Mouse (Mus musculus) mouse trophoblast stem cell (cell line): Measurements from ENCODE around the gene Efr3b.

Experiments
- in situ Hi-C, 2 experiments: fragments of 300-500 bp; cut with MseI, MboI; formaldehyde crosslinking; loops; 2 replicates in 1 of 2; 3 replicates in 1 of 2; pipeline ENCODE4 v1.15.1; 2025

Gene Efr3b

DNA sequence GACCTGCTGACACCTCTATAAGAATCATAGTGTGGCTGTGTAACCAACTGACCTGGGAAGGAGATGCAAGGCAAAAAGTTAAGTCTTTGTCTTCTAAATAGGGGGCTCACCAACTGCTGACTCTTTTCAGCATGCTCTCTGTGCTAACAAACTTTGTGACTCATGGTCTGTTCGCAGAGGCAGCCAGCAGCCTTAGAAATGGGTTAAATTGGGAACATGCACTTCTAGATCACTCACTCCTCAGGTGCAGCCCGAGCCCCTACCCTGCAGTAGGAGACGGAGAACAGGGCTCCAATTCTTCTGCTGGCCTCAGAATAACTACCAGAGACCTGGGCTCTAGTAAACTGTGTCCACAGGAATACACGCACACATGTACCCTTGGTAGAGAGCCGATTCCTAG lies 1.2 kb downstream of the Efr3b start:
- in situ Hi-C loops = no loop called here

- in situ Hi-C loops = no loop called here
Measured at GRCm38 (mm10) chr12:4036157-4036556, 2.6 kb downstream of the Efr3b start.

DNA sequence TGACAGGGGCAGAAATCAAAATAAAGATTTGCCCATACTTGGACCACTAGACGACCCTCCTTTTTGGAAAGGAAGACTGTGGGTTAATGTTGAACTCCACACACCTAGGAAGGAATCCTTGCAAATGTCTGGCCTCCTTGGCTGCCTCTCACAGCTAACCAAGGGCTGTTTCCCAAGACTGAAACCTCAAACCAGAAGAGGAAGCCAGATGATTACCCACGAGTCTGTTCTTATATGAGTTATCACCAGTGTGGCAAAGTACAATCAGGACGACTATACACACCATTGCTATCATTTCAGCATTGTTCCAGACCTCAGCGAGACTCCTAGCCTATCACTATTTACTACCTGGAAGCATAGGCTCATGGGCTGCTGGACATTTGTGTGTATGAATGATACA lies 9.7 kb downstream of the Efr3b start:
- in situ Hi-C loops = no loop called here

DNA sequence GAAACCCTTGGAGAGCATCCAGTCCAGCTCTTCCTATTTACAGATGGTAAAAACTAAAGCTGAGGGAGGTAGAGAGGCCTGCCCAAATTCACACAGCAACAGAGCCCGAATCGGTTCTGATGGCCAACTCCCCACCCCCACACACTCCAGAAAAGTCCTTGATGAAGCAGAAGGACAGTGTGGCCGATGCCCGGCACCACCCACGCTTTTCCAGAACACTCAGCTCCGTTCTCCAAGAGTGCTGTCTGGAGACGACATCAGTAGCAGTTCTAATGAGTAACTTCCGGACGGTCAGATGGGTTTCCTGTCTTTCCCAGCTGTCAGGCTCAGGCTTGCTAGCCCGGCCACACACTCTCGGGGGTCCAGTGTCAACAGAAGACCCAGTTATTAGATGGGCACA lies 10.2 kb downstream of the Efr3b start:
- in situ Hi-C loops = no loop called here

DNA sequence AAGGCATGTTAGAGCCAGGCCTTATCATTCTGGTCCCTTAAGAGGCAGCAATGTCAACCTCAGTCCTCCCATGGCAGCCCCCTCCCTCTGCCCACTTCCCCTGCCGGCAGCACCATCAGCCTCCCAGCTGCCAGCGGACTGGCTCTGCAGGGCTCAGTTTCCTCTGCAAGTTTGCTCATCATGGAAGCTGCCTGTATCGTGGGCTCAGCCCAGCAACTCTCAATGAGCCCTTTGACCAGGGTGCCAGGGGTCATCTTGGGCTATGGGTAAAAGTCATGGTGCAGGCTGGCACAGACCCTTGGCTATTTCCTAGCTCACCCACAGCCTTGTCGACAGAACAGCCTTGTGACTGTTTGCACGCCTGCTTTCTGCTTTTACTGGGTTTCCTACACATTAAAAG lies 14.4 kb downstream of the Efr3b start:
- in situ Hi-C loops = no loop called here

GRCm38 (mm10) chr12:4023501-4023900 lies 15.2 kb downstream of the Efr3b start:
- in situ Hi-C loops = no loop called here

GRCm38 (mm10) chr12:4022845-4023244 lies 15.9 kb downstream of the Efr3b start:
- in situ Hi-C loops = no loop called here

DNA sequence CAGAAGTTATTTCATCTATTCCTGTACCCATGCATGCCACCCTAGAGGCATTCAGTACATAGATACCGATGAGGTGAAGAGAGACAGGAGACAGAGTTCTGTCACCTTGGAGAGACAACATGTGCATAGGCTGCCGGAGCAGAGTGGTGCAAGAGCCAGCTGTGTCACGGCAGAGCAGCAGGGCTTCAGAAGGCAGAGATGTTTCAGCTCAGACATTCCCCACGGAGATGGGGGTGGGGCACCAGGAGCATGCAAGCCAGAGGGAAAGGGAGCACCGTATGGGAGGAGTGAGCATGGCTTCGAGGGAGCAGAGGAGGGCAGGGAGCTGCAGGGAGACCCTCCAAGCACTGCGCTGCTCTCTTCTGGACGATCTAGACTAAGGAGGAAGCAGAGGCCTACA lies 18.2 kb downstream of the Efr3b start:
- in situ Hi-C loops = no loop called here

DNA sequence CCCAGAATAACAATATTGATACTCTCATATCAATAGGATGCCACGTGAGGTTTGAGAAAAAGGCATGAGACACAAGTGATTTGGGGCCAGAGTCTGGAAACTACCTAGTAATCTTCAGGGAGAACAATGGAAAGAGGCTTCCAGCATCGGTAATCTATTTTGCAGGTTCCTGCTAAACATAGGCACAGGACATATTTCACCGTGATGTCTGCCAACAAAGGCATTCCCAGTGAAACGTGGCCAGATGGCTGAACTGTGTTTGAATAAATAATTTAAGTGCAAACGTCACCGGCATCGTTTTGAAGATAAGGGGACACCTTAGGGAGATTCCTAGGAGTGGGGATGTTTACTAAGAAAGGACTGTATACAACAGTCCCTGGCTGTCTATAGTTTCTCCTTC lies 22.4 kb downstream of the Efr3b start:
- in situ Hi-C loops = no loop called here

DNA sequence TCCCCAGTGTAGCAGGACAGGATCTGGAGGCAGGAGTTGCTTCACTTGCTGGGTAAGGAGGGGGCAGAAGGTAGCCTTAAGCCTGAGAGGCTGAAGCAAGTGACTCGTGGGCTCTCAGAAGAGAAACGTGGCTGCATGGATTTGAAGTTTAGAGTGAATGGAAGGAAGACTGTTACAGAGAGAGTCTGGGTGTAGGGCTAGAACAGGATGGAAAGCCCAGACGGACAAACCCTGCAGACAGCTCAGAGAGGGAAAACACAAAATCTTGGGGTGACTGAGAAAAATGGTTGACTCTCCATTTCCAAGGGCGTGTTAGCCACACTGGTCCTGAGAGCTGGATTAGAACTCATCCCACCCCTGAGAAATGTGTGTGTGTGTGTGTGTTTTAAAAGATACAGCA lies 23.0 kb downstream of the Efr3b start:
- in situ Hi-C loops = no loop called here

- in situ Hi-C loops = no loop called here
Measured at GRCm38 (mm10) chr12:4015255-4015654, 23.5 kb downstream of the Efr3b start.

GRCm38 (mm10) chr12:4011715-4012114 lies 27.0 kb downstream of the Efr3b start:
- in situ Hi-C loops = no loop called here

GRCm38 (mm10) chr12:4011301-4011700 lies 27.4 kb downstream of the Efr3b start:
- in situ Hi-C loops = no loop called here

DNA sequence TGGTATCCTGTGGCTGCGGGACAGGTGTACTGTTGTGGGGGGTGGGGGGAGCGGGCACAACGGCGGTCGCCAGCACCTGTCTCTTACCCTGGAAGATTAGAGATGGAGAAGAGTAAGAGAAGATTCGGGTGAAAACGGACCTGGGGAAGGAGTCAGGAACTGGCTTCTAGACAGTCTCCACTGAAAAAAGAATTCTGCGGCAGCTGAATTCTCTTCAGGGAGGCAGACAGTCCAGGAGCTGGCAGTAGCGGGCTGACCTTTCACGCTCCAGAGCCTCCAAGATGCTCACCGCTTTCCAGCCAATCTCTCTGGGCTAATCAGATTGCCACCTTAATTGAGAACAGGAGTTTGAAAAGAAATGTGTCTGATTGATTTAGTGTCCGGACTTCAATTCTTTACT lies 30.0 kb downstream of the Efr3b start:
- in situ Hi-C loops = no loop called here

DNA sequence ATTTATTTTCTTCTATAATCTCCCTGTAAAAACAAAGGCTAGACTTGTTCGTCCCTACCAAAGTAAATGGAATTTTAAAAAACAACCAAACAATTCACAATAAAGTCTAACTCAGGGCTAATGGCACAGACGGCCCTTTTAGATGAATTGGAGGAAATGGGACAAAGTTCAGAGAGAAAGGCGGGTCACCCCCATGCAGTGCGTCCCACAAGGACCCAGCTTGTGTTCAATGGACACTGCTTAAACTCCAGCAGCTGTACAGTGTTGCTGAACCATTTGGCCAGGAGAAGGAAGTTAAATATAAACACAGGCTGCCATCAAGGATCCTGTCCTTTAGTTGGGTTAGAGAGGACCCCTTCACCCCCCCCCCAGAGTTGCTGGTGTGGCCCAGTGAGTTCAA lies 30.9 kb downstream of the Efr3b start:
- in situ Hi-C loops = no loop called here

DNA sequence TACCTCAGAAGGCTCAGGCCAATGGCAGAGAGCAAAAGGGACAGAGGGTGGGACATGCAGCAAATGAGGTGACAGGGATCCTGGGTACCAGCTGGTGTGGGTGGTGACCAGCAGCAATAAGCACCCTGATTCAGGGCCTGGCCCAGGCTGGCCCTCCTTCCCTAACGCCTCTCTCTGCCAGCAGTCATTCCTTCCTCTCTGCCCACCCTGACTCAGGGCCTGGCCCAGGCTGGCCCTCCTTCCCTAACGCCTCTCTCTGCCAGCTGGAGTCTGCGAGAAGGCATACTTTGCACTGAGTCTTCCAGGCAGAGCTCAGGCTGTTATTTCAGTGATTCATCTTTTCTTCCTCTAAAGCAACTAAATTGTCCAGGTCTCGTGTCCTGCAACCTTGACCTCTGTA lies 31.5 kb downstream of the Efr3b start:
- in situ Hi-C loops = no loop called here

DNA sequence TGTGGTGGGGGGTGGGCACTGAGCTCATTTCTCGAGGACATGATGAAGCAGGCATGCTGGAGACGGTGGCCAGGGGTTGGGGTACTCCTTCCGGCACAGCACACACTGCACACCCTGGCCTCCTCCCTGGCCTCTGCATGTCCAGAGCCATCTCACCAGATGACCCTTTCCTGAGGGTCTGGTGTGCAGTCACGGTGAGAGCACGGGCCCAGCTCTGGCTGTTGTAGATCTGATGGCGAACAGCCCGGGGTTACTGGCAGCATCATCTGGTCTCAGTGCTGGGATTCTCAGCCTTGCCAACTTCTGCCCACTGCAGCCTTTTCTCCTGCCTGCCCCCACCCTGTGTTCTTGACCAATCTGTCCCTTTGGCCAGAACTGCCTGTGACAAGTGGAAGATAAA lies 32.6 kb downstream of the Efr3b start:
- in situ Hi-C loops = no loop called here

- in situ Hi-C loops = no loop called here
Measured at GRCm38 (mm10) chr12:4004648-4005047, 34.1 kb downstream of the Efr3b start.

GRCm38 (mm10) chr12:4000406-4000805 lies 38.3 kb downstream of the Efr3b start:
- in situ Hi-C loops = no loop called here

- in situ Hi-C loops = no loop called here
Measured at GRCm38 (mm10) chr12:3996749-3997148, 42.0 kb downstream of the Efr3b start.

GRCm38 (mm10) chr12:3991047-3991446 lies 47.7 kb downstream of the Efr3b start:
- in situ Hi-C loops = no loop called here

- in situ Hi-C loops = no loop called here
Measured at GRCm38 (mm10) chr12:3989943-3990342, 48.8 kb downstream of the Efr3b start.

DNA sequence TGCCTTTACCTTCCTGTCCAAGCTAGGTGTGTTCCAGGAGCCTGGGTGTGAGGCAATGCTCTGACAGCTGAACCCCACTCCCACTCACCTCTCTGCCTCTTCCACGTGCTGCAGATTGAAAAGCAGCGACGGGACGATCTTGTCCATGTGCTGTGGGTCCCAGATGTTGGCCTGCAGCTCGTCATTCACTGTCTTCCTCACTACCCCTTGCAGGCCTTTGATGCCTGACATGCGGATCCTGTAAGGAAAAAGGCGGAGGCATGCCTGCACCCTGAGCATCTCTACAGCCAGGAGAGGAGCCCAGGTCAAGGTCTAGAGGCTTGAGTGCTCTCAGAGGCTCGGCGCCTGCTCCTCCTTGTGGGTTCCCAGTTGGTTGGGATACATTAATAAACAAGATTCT lies 54.3 kb downstream of the Efr3b start:
- in situ Hi-C loops = loop anchor here (5.0 kb wide), 1 partner anchor 93 kb away; no protein-coding TSS in a partner anchor

GRCm38 (mm10) chr12:3983736-3984135 lies 55.0 kb downstream of the Efr3b start:
- in situ Hi-C loops = loop anchor here (5.0 kb wide), 1 partner anchor 94 kb away; no protein-coding TSS in a partner anchor

GRCm38 (mm10) chr12:3982257-3982656 lies 56.5 kb downstream of the Efr3b start:
- in situ Hi-C loops = loop anchor here (5.0 kb wide), 1 partner anchor 95 kb away; no protein-coding TSS in a partner anchor
